Mouse (Mus musculus) monocyte, adult 5-6 weeks (primary cell): Measurements from ENCODE around the gene Atp6v0e2. TPM values are rescaled to one million over a fixed set of nuclear protein-coding genes. Genes with fewer than 3 reads are reported as not detected.
A peak's percentile ranks its signal among the peaks of the same experiment; 100 is the strongest.

Experiments used
- ATAC-seq: fragments of 153-309, 156-312 bp; replicated peaks from 2 replicates; pipeline ENCODE4 v1.8.0; 2017; ENCODE audit warnings: mild to moderate bottlenecking; ENCODE audit not compliant: low TSS enrichment, insufficient number of reproducible peaks, severe bottlenecking, poor library complexity, low FRiP score
- total RNA-seq: library from RNA; stranded (forward); fragments of 200-1000, 200-491, 200-594 nt; gene quantifications from 3 replicates; pipeline ENCODE4 v1.2.3, GENCODE M21; 2017

Atp6v0e2 gene
- total RNA-seq, 1 experiment from 2014 or later, result not detected

DNA sequence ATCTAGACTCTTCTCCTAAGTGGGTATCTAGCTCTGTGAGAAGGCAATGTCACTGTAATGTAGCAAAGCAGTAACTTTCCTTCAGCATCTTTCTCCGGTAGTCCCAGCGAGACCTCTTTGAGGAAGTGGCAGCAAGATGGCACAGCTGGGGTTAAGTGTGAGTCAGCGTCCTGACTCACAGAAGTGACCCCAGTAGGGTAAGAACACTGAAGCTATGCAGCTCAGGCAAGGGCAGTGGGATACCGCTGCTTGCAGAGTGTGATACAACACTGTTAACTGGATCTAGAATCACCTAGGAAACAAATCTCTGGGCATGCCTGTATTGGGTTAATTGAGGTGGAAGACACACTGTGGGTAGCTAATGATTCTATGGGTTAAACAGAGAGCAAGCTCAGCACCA, 1.3 kb upstream of the Atp6v0e2 start:
- ATAC-seq, result no peak

DNA sequence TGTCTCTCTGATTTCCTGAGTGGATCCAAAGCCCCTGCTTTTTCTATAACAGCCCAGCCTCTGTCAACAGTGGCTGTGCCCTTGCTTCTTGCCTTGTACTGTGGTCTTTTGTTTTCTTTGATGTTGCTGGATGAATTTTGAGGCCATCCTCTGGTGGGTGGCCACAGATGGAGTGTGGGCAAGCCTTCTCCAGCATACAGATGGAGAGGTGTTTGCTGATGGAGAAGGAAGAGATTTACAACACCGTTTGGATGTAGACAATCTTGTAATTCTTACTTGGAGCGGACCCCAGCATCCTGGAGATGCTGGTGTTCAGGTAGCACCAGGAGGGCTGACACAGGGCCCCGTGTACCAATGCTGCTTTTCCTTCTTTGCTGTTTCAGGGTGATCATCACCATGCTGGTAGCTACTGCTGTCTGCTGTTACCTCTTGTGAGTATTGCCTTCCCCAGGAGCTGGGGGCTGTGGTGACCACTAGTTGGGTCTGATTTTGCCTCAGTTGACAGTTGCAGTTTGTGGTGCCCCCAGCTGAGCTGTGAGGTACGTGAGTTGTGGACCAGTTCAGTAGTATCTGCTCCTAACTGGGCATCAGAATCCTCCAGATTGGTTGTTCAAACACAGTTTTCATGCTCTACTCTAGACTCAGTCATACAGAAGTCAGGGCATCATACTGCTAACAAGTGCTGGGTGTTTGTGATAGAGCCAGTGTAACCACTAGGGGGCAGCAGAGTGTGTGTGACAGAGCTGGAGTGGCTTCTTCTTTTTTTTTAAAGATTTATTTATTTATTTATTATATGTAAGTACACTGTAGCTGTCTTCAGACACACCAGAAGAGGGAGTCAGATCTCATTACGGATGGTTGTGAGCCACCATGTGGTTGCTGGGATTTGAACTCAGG, 1.7 kb downstream of the Atp6v0e2 start:
- peak; percentile 63 for ATAC-seq

DNA sequence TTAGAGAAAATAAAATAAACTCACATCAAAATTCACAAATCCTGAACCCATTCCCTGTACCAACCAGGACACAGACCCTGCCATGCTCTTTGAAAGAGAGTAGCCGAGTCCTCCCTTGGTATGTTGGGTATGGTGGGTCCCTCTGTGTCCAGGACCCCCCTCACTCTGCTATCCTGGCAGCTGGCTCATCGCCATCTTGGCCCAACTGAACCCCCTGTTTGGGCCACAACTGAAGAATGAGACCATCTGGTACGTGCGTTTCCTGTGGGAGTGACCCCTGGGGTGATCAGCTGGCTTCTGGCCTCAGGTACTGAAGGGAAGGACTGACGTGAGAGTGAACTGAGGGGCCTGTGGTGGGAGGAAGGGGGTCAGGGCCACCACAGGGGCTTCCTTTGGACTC, 2.4 kb downstream of the Atp6v0e2 start:
- ATAC-seq, result no peak

DNA sequence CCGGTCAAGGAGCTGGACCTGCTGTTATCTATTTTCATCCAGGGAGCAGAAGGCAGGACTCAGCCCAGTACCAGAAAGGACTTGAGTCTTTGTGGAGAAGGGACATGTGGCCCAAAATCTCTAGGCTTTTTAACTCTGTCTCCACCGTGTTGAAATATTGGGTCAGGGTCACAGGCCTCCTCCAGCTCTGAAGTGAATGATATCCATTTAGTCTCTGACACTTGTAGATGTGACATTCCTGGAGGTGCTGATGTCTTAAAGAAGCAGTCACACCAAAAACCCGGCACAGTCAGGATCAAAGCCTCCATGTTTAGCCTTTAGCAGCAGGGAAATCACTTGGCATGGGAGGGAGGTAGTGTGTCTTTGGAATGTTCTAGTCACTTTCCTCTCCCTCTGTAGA, 3.3 kb downstream of the Atp6v0e2 start:
- no peak for ATAC-seq

DNA sequence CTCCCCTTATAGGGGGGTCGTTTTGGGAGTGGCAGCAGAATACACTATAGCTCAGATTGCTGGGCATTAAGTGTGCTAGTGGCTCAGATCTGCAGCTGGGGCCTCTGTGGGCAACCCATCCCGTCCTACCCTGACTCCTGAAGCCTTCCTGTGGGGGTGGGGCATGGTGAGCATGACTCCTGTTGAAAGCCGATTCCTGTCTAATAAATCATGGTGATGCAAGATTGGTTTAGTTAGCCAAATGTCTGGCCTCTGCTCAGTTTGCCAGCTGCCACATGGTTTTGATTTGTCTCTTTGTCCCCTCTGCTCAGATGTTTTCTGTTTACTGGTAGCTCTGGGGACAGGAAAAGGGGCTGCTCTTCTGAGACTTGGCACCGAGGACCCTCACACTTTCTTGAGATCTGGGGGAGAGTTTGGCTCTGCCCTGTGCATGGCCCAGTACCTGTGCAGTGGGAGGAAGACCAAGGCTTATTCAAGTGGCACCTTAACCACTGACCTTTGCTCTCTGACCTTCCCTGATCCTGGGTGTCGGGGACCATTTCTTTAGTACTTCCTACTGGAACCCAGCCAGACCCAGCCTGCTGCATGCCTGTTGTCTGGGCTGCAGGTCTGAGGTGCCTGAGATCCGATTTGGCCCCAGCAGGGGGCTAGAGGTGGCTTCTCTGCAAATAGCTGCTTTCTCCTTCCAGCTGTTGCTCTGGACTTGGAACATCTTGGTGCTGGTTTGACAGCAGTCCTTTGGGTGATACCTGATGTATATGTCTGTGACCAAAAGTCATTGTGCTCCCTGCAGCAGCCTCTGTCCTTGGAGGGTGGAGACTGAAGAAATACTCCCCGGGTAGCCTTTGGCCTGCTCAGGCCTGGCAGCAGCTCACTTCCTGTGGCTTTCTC, 4.4 kb downstream of the Atp6v0e2 start:
- no peak for ATAC-seq

DNA sequence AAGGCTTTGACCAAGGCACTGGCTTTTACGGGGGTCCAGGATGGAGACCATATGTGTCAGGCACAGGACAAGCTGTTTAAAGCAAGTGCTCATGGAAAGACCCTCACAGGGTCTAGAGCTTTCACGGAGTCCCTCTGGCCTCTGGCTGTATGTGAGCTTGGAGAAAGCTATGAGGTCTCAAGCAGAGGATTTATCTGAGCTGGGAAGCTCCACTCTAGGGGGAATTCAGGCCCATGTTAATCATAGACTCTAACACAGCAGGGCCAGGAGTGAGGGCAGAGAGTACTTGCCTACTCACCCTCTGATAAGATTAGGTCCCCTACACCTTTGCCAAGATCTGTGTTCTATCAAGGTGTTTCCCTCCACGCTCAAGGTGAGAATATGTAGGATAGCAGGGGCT, 5.2 kb downstream of the Atp6v0e2 start:
- no peak for ATAC-seq

GRCm38 (mm10) chr6:48545251-48545650, 7.8 kb downstream of the Atp6v0e2 start:
- no peak for ATAC-seq

GRCm38 (mm10) chr6:48546271-48546670, 8.9 kb downstream of the Atp6v0e2 start:
- ATAC-seq, result no peak

- no peak for ATAC-seq
Measured at GRCm38 (mm10) chr6:48546858-48547257, 9.4 kb downstream of the Atp6v0e2 start.

GRCm38 (mm10) chr6:48548314-48548713, 10.9 kb downstream of the Atp6v0e2 start:
- no peak for ATAC-seq

GRCm38 (mm10) chr6:48552918-48553317, 15.5 kb downstream of the Atp6v0e2 start:
- ATAC-seq, result no peak

DNA sequence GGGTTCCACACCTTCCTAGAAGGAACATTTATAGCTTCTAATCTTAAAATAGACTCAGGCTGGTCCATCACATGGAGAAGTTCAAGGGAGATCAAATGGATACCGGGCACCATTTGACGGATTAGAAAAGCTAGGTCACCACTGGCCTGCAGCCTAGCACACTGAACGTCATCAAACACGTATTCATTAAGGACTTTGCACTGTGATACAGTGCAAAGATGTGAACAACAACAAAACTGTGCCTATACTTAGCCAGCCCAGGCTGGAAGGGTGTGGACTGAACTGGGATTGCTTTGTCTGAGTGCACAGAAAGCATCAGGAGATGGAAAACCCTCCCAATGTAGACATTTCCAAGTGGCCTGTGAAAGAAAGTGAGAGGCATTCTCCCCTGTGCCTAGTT, 16.4 kb downstream of the Atp6v0e2 start:
- no peak for ATAC-seq

DNA sequence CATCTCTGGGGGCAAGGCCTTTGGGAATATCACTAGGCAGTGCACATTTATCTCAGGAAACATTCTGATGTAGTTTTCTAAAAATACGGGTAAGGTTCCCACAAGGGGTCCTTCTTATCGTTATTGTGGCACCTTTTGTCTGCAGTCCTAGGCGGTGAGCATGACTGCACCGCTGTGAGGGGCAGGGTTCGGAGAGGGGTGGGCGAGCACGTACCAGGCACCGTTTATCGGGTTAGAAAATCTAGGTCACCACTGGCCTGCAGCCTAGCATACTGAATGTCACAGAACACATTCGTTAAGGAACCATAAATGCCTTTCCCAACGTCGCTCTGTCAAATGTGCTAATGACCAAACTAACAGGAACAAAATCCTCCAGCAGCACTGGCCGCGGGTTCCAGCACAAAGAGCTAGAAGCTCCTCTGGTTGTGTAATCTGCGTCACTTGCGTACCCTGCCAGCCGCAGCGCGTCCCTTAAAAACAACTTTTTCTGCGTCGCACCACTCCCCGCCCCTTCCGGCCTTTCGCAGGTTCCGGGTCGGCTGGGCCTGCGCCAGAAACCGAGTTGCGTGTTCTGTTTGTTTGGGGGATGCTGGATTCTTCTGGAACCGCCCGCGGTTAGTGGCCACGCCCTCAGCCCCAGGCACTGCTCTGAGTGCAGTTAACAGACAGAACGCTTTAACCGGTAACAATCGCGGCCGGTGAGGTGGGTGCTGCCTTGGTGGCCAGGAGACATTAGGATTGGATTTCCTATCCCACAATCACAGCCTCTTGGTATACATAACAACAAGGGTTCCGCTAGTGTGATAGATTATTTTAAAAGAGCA, 17.1 kb downstream of the Atp6v0e2 start, which contains the start of gene Lrrc61:
Gene Lrrc61, plus strand, starts transcription at position 517 of the 824 bp plus-strand sequence.
- peak; percentile 93 for ATAC-seq

DNA sequence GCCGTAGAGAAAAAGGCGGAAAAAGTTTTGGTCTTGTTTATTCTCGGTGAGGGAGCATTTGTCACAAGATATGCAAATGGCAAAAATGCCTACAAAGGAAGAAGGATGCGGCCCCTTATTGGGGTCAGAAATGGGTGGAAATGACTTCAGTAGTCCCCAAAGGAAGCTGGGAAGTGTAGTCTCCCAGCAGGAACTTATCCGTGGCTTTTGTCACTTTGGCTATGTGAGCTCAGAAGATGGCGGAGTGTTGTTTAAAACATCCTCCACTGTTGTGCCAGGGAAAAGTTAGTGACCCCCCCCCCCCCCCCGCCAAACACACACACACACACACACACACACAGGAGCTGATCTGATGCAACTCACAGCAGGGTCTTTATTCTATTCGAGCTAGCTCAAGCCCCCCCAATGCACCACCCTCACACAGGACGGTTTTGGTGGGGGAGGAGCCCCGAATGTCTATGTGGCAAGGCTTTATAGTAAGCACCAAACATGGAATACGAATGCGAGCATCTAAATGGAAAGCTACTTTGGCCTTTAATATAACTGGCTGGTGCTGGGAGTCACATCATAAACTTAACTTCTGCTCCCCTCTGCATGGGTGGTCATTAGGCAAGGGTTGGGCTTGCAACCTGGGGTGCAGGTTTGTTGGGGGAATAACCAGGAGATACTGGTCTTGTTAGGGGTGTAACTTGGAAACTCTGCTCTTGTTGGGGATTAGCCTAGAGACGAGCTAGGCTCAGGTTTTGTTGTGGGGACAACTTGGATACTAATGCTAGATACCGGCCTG, 17.9 kb downstream of the Atp6v0e2 start:
- ATAC-seq, result peak; percentile 50; the same call in 1 of the 2 replicates

- no peak for ATAC-seq
Measured at GRCm38 (mm10) chr6:48555956-48556355, 18.5 kb downstream of the Atp6v0e2 start.

DNA sequence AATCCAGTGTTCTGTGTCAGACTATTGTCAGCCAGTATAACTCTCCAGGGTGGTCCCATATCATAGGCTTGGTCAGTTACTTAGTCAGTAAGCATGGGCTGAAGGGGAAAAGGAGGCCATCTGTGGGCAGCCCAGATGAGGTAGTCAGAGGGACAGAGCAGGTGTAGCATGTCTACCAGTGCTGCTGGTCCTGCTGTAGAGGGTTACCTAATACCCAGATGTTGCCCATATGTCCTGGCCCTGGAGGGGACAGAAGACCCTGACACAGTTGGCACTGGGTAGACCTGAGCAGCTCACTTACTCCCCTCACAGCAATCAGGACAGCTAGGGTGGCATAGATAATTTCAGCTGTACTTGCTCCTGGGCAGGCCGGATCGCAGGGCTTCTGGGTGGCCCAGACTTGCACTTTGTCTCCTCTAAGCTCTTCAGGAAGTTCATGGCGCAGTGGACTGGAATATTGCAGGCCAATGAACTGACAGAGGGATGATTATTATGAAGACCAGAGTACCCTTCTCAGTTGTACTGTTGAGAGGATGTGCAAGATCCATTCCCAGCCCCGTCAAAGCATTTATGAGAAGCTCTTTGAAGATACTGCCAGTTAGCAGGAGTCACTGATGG, 28.4 kb downstream of the Atp6v0e2 start:
- ATAC-seq, result no peak

DNA sequence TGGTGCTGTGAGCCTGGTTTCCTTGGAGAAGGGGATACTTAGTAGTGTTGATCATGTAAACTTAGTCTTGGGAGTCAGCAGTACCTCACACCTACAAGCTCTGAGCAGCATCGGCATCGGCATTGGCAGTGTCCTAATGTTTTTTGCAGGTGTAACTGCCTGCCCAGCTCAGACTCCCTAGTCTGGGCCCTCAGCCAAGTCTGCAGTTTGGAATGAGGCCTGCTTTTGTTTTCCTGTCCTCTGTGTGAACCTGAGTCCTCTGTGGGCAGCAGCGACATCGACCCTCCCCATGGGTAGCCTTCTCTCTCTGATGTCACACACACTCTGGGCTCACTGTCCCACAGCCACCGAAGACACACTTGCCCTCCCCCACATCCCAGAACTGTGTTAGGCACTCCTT, 28.9 kb downstream of the Atp6v0e2 start:
- no peak for ATAC-seq
